Mouse (Mus musculus) lung, postnatal 36 days (tissue): Measurements from ENCODE around the gene Adam19.

Source experiments
- DNase-seq: peaks from one replicate; pipeline ENCODE4 v3.0.0; 2022; ENCODE audit warnings: mixed read lengths

Gene Adam19

GRCm38 (mm10) chr11:46054911-46055895, 589 bp upstream of the Adam19 start:
- DNase-seq, result no peak

GRCm38 (mm10) chr11:46056770-46057411, 1.1 kb downstream of the Adam19 start:
- no peak for DNase-seq

- no peak for DNase-seq
These were observed 2.2 kb downstream of the Adam19 start for GRCm38 (mm10) chr11:46058011-46058410.

DNA sequence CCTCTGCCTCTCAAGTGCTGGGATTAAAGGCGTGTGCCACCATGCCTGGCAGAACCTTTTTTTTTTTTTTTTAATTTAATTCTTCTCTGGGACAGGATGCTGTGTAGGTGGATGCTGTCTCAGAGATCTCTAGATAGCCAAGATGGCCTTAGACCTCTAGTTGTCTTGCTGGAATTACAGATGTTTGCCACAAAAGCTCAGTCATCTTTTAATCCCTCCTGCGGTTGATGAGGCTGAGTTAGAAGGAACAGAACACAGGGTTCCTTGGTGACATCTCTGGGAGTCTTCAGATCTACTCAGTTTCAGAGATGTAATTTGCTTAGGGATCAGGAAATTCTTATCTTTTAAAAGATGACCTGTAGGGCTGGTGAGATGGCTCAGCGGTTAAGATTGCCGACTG, 3.1 kb downstream of the Adam19 start:
- DNase-seq, result no peak

DNA sequence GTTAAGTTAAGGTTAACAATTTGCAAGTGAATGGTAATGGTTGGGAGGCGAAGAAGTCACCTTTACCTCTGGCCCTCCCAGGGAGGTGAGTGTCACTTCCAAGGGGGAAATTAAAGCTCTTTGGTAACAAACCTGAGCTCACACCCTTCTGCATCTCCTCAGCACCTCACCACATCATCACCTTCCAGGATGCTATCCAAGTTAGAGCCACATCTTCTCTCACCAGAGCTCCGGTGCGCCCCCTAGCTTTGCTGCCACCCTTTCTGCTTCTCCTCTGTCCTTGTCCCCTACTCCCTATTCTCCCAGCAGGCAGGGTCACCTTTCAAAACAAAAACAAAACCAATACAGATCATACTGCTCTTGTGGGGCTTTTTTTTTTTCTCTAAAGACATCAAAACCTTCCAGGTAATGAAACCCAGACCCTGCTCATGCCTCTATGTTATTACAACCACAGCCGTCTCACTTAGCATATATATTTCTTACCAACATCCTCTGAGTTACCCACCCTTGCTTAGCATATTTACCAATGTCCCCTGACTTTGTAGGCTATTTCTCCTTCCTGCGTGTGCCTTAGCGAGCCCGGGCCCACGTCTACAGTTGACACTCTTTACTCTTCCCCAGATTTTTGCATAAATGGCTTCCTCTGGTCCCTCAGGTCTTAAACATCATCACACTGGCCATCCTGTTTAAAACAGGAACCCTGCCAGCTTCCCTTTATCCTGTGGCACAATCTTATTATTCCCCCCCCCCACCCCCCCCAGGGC, 4.3 kb downstream of the Adam19 start:
- no peak for DNase-seq

GRCm38 (mm10) chr11:46060651-46061020, 4.8 kb downstream of the Adam19 start:
- peak; percentile 80 for DNase-seq

DNA sequence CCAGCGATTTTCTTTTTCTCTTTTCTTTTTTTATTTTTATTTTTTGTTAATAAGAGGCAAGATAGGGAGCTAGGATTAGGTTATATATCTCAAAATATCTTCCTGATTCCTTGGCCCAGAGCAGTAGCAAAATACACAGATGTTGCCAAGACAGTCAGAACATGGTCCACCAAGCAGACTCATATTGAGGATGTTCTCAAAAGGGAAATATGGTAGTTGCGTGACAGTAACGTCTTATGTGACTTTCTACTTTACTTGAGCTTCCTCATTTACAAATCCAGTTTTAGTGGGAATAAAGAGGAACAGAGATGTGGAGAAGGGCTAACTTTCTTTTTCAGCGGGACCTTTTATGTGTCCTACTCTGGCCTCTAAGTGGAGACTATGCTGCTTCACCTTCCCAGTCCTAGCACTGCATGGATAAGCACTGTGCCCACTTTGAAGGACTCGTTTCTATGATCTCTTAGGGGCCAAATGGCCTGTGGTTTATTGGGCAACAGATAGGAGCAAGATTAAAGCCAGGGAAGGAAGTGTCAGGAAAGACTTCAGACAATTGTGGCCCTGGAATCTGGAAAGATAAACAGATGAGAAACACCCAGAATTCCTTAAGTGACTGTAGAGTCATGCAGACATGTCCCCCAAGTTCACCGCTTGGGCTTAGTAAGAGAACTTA, 6.1 kb downstream of the Adam19 start:
- DNase-seq, result no peak

GRCm38 (mm10) chr11:46062569-46062968, 6.8 kb downstream of the Adam19 start:
- no peak for DNase-seq

DNA sequence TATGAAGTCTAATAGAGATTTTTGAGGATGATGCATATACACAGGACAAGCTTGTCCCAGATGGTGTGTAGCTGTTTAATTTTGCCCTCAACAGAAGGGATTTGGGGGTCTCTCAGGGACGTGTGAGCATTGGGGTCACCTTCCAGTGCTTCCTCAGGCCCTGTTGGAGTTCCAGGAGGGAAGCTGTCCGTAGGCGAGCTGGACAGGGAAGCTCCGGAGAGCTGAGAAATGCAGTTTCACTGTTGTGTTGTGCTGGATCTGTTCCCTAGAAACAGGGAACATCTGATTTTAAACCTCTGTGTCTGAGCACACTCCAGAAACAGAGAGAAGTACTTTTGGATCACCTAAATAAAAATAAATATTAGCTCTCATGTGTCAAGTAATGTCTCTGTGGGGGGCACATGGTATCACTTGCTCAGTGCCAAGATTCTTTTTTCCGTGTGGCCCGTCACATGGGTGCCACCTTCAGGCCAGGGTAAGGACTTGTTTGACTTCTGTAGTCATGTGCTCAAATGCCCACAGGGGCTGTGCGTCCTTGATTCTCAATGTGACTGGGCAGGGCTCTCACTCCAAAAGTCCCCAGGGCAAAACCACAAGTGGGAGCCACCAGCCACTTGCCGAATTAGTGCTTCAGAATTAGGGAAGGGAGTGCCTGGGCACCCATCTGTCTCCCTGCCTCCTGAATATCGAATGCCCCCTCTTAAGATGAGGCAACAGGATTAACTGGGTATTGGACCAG, 7.4 kb downstream of the Adam19 start:
- DNase-seq, result peak; percentile 81

DNA sequence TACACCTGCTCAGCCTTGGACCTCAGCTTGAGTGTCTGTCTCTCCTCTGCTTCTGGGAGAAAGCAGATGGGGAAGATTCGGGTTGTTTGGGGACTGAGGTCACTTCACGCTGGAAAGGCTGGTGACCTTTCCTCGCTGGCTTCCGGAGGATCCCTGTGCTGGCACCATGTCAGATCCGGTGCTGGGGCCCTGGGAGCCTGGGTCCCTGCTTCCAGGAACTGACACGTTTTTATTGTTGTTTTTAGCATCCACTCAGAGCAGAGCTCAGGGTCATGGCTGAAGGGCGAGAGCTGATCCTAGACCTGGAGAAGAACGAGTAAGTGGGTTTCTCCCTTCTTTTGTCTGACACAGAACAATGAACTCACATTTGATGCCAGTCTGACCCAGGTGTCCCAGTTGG, 9.0 kb downstream of the Adam19 start:
- no peak for DNase-seq

DNA sequence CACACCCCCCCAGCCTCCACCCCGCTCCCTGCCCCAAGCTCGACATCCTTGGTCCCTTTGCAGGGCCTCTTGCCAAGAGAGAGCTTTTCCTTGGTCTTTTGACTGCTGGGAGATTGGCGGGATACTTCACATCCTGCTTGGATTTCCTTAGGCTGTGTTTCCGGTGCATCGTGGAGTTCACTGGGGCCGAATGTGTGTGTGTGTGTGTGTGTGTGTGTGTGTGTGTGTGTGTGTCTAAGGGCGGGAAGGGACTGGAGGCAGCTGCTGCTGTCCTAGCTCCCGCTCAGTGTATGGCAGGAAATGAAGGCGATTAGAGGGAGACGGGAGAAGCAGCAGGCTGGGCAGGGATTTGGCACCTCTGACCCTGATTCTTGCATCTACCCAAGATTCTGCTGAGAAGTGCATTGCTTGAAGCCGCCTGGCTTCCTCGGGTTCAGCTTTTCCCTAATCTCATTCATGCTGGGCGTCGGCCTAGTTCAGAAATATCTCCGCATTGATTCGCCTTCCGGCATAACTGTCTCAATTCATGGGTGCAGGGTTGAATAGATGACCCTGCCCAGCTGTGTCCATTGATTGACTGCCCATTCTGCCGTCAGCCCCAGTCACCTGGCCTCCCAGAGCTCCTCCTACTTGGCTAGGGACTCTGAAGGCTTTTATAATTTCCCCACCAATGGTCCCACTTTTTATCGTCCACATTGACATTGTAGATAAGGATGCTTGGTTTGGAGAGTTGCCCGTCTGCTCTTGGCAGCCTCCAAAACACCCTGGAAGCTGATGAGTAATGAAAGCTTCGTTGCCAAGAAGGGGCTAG, 9.6 kb downstream of the Adam19 start:
- DNase-seq, result peak; percentile 89

DNA sequence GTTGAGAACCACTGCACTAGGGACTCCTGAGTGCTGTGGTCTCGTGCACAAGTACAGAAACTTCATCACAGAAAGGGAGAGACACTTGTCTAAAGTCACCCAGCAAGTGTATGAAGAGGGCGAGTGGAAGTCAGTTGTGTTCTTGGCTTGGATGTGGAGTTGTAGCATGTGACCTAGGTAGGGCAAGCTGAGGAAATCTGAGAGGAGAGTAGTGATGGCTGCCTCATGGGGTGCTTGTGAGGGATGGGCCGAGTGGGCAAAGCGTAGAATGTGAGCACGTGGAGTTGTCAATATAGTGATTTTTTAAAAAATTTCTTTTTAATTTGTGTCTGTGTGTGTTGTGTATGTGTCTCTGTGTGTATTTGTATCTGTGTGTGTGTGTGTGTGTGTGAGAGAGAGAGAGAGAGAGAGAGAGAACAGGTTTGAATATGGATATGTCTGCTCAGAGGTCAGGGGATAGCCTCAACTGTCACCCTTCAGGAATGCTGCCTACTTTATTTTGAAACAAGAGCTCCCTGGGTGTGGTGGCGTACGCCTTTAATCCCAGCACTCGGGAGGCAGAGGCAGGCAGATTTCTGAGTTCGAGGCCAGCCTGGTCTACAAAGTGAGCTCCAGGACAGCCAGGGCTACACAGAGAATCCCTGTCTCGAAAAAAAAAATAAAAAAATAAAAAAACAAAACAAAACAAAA, 11.7 kb downstream of the Adam19 start:
- no peak for DNase-seq

- DNase-seq, result no peak
These were observed 13.1 kb downstream of the Adam19 start for GRCm38 (mm10) chr11:46068756-46069407.

DNA sequence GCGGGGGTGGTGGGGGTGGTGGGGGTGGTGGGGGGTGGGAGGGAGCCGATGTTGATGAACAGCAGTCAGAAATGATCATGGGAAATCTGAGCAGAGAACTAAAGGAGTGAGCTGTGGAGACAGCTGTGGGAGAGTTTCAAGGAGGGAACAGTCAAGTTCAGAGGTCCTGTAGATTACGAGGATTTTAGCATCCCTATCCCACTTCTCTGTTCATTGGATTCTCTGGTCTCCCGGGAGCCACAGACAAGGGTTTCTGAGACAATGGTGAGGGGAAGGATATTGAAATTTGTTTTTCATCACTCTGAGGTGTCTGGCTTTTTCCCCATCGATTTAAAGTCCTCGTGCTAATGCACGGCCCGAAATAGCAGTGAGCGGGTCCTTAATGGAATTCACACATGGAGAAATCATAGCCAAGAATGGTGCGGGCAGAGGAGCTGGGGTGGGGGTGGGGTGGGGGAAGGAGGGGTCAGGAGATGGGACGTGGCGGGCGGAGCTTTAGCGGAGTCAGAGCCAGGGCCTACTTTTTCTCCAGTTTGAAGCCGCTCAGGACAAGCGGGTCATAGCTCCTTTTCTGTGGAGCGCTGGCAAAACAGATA, 13.7 kb downstream of the Adam19 start:
- DNase-seq, result no peak

DNA sequence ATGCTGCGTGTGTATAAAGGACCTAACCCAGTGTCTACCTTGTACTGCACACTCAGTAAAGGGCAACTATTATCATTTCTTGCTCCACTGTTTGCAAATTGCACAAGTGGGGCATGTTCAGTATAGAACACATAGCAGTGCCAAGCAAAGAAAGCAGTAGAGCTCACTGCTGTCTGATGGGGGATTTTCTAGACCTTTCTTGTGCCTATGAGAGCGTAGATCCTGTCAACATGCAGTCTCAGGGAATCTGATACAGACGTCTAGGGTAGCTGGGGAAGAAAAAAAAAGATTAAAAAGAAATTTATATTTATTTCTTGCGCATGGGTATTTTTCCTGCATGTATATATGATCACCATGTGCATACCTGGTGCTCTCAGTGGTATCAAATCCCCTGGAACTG, 14.4 kb downstream of the Adam19 start:
- DNase-seq, result no peak

DNA sequence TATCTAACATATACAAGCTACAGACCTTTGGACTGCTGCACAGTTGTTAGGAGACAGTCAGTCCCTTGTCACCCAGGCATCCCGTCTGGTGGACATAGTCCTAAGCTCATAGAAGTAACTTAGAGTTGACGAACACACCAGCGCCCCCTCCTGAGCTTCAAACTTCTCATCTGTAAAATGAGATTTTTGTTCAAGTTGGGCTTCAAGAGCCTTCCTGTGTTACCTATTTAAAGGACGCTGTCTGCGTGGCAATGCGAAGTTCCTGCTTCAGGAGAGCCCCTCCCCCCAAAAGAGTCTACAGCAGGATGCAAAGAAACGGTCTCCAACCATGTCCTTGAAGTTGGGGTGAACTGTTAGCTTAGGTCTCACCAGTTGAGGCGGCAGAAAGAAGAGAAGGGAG, 15.0 kb downstream of the Adam19 start:
- DNase-seq, result no peak

DNA sequence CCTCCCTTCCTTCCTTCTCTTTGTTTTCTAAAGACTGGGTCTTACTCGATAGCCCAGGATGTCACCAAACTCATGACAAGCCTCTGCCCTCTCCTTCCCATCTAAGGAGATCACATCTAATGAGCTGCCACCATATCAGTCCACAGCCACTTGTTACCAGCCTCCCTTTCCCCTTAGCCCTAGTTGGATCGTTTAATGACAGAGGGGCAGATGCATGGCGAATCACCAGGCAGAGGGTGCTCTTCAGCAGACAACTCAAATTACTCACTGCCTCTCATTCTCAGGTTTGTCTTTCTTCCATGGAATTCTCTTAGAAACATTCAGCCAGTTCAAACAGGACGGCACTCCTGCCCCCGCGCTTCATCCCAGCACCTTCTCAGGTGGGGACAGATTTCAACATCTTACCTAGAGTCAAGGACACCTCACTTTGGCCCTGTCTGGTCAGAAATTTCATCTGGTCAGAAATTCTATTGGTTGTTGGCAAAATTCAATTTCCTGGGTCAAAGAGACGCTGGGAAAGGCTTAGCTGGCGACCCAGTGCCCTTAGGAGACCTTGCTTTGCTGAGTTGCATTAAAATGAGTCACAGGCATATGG, 16.8 kb downstream of the Adam19 start:
- DNase-seq, result no peak

- no peak for DNase-seq
These were observed 17.5 kb downstream of the Adam19 start for GRCm38 (mm10) chr11:46073061-46073849.
